Mouse (Mus musculus) thymus, postnatal 10 days (tissue): ENCODE results near the gene Susd2.

Source experiments
- DNase-seq, 2 experiments: peaks; one replicate each; pipeline ENCODE4 v3.0.0; 2021; ENCODE audit warnings: low spot score in 2 of 2

Susd2 gene

GRCm38 (mm10) chr10:75643741-75644343 lies at the start of gene Susd2:
Gene Susd2, minus strand, starts transcription at chr10:75644008.
- peak; percentile 48 to 63 for DNase-seq

GRCm38 (mm10) chr10:75688598-75688997 lies 44.8 kb upstream of the Susd2 start:
- DNase-seq, result no peak

GRCm38 (mm10) chr10:75686724-75687123 lies 42.9 kb upstream of the Susd2 start:
- DNase-seq, result no peak

- DNase-seq, result no peak
Observed at GRCm38 (mm10) chr10:75684035-75685004, 40.5 kb upstream of the Susd2 start.

- DNase-seq, result no peak
Observed at GRCm38 (mm10) chr10:75680574-75681001, 36.8 kb upstream of the Susd2 start.

- no peak for DNase-seq
Observed at GRCm38 (mm10) chr10:75679204-75679603, 35.4 kb upstream of the Susd2 start.

- DNase-seq, result no peak
Observed at GRCm38 (mm10) chr10:75677989-75678388, 34.2 kb upstream of the Susd2 start.

- no peak for DNase-seq
Observed at GRCm38 (mm10) chr10:75677571-75677970, 33.8 kb upstream of the Susd2 start.

- DNase-seq, result no peak
Observed at GRCm38 (mm10) chr10:75676819-75677565, 33.2 kb upstream of the Susd2 start.

- no peak for DNase-seq
Observed at GRCm38 (mm10) chr10:75676286-75676685, 32.5 kb upstream of the Susd2 start.

- no peak for DNase-seq
Observed at GRCm38 (mm10) chr10:75675594-75675993, 31.8 kb upstream of the Susd2 start.

- DNase-seq, result no peak
Observed at GRCm38 (mm10) chr10:75669936-75670335, 26.1 kb upstream of the Susd2 start.

GRCm38 (mm10) chr10:75667911-75668270 lies 24.1 kb upstream of the Susd2 start:
- peak in 1 of 2 experiments; percentile 10 for DNase-seq

- peak; percentile 57 to 69 for DNase-seq
Observed at GRCm38 (mm10) chr10:75667115-75667910, 23.5 kb upstream of the Susd2 start.

- DNase-seq, result no peak
Observed at GRCm38 (mm10) chr10:75666451-75667030, 22.7 kb upstream of the Susd2 start.

- no peak for DNase-seq
Observed at GRCm38 (mm10) chr10:75664673-75665270, 21.0 kb upstream of the Susd2 start.

GRCm38 (mm10) chr10:75662575-75662974 lies 18.8 kb upstream of the Susd2 start:
- no peak for DNase-seq

GRCm38 (mm10) chr10:75661876-75662275 lies 18.1 kb upstream of the Susd2 start:
- no peak for DNase-seq

- no peak for DNase-seq
Observed at GRCm38 (mm10) chr10:75661381-75661780, 17.6 kb upstream of the Susd2 start.

GRCm38 (mm10) chr10:75657772-75658171 lies 14.0 kb upstream of the Susd2 start:
- no peak for DNase-seq

- DNase-seq, result no peak
Observed at GRCm38 (mm10) chr10:75657165-75657564, 13.4 kb upstream of the Susd2 start.
